Mouse (Mus musculus): ENCODE measurements around the gene Fermt1.

Fermt1 gene

GRCm38 (mm10) chr2:132861456-132861855, 84.2 kb downstream of the Fermt1 start:
- no peak for DNase-seq (ENCODE audit: low read depth, low spot score)

- no peak for DNase-seq (ENCODE audit: low read depth, low spot score)
Observed at GRCm38 (mm10) chr2:132860435-132860834, 85.3 kb downstream of the Fermt1 start.

- no peak for DNase-seq (ENCODE audit: low read depth, low spot score)
Observed at GRCm38 (mm10) chr2:132856333-132856732, 89.4 kb downstream of the Fermt1 start.

Measured in CD4-positive, CD25-positive, alpha-beta regulatory T cell, adult 2 months (primary cell).